Mouse (Mus musculus) left cerebral cortex, adult 11 months (tissue): ENCODE measurements around the gene Eri2.
"Not testable (repeated sequence)": the region's sequence is repeated elsewhere in the genome, so short reads cannot be mapped to it uniquely, and the experiment has no call there.

Source experiments
- DNase-seq: peaks from one replicate; pipeline ENCODE4 v3.0.0; 2022; ENCODE audit warnings: low spot score

Gene Eri2

GRCm38 (mm10) chr7:119739798-119740468, 53.9 kb downstream of the Eri2 start:
- DNase-seq = not testable (repeated sequence)

DNA sequence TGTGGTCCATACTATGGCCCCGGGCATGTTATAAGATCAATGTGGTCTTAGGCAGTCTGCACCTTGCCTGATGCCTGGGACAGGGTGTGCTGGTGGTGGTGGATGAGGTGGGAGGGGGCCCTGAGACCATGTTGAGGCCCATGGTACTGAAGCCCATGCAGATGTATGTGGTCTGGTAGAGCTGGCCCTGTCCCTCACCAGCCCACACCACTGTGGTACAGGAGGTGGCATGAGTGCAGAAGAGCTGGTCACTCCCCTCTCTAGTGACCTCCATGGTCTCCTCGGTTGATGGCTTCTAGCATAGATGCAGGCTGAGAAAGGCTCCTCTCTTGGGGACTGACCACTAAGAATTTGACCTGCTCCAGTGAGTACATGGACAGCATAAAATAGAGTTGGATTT, 55.0 kb downstream of the Eri2 start:
- no peak for DNase-seq

DNA sequence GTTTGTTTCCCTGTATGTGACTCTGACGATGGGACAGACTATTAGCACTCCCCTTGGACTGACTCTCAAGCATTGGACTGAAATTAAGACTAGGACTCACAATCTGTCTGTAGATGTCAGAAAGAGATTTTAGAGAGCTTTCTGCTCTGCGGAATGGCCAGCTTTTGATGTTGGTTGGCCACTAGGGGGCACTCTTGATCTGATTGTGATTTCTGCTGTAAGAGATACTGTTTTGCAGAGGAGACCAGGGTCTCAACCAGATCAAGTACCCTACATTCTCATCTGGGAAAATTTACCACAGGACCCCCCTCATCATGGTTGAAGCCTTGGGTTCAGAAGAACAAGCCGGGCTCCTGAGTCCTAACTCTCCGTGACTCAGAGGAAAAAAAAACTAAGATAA, 62.6 kb downstream of the Eri2 start:
- DNase-seq = not testable (repeated sequence)

DNA sequence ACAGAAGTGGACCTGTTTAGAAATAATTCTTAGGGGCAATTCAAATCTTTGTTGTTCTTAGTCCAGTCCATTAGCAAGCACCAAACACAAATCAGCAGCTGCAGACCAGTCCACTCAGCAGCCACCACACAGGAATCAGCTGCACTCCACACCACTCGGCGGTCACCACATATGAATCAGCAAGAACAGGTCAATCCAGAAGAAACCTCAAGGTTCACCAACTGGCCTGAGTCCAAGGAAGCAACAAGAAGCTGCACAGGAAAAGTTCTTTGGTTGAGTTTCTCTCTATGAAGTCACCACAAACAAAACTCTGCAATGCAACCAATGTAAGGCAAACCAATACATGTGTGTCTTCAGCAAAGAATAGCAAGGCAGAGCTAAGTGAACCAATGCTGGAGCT, 66.2 kb downstream of the Eri2 start:
- DNase-seq = no peak

- no peak for DNase-seq
Observed at GRCm38 (mm10) chr7:119720947-119721310, 72.9 kb downstream of the Eri2 start.

DNA sequence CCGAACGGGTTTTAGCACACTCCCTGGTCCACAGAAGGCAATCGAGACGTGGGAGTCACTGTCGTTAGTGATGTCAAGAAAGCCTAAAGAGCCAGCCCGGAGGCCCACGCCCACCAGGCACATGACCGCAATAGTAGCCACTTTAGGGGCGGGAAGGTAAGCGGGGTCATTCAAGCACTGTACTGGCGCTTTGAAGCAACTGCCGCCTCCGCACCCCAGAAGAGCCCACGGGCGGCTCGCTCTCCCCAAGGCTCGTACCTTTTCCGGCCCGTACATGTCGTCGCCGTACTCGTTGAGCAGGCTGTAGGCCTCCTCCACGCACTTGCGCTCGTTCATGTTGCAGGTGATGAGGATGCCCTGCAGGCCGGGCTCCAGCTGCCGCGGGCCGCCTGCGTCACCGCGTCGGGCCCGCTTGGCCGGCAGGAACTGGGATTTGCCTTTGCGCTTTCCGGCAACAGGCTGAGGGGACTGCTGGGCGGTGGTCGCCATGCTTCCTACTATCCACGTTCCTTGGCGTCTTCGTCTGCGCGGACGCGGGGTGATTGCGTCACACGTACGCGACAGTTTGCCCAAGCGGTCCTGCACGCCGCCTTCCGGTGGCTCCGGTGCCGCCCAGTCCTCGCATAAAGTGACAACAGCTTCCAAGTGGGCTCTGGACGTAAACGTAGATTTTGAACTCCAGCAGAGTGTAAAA, 73.5 kb downstream of the Eri2 start, which contains the start of gene Thumpd1:
Gene Thumpd1 (minus strand): TSS at position 546 of the 694 bp plus-strand sequence.
- DNase-seq = peak; percentile 86
